Mouse (Mus musculus) cortical plate, adult 2 months (tissue): Measurements from ENCODE around the gene Gm12185.
"Not testable (repeated sequence)": the region's sequence is repeated elsewhere in the genome, so short reads cannot be mapped to it uniquely, and the experiment has no call there.

Experiments
- CTCF ChIP-seq: fragments of 200-500 bp; IDR thresholded peaks from 2 replicates; pipeline ENCODE4 v1.5.1; 2011; ENCODE audit warnings: mild to moderate bottlenecking, control low read depth, low read length; ENCODE audit not compliant: insufficient read depth; ENCODE audit errors: extremely low read depth
- POLR2A ChIP-seq: fragments of 200-500 bp; IDR thresholded peaks from 2 replicates; pipeline ENCODE4 v1.6.1; 2011; ENCODE audit warnings: mild to moderate bottlenecking, low read length, control low read depth; ENCODE audit not compliant: insufficient read depth; ENCODE audit errors: extremely low read depth

GRCm38 (mm10) chr11:48989981-48990380, 2.0 kb downstream of the Gm12185 start:
- TF ChIP-seq POLR2A, CTCF: not testable (repeated sequence)
